Mouse (Mus musculus): Measurements from ENCODE around the gene Ccdc97.

- TF ChIP-seq CTCF (IDR thresholded peaks at IDR 0.05; ENCODE audit: extremely low read depth, insufficient read depth, low read length), result no peak
- TF ChIP-seq POLR2A (IDR thresholded peaks at IDR 0.05; ENCODE audit: extremely low read depth, insufficient read depth, low read length), result peak; percentile 78
Observed at GRCm38 (mm10) chr7:25718788-25719417, at the start of gene Ccdc97.
